Mouse (Mus musculus): ENCODE data around the gene Olfr689. TPM values are rescaled to one million over a fixed set of nuclear protein-coding genes. Genes with fewer than 3 reads are reported as not detected.
"Not testable (repeated sequence)": the region's sequence is repeated elsewhere in the genome, so short reads cannot be mapped to it uniquely, and the experiment has no call there.

Olfr689 gene
- total RNA-seq (2017) = not detected in 2 replicates

- ATAC-seq (replicated peaks in 1 of 2; ENCODE audit: insufficient read depth in 1 of 2, low FRiP score in 2 of 2, low TSS enrichment in 1 of 2, low read depth in 1 of 2, poor library complexity in 2 of 2, severe bottlenecking in 2 of 2) = no peak
Measured at GRCm38 (mm10) chr7:105310865-105311264, at the start of gene Olfr689. TSS of gene Olfr689 (plus strand) at chr7:105311165.

- no peak for ATAC-seq (replicated peaks in 1 of 2; ENCODE audit: insufficient read depth in 1 of 2, low FRiP score in 2 of 2, low TSS enrichment in 1 of 2, low read depth in 1 of 2, poor library complexity in 2 of 2, severe bottlenecking in 2 of 2)
Measured at GRCm38 (mm10) chr7:105272426-105272825, 38.5 kb upstream of the Olfr689 start.

- ATAC-seq (replicated peaks in 1 of 2; ENCODE audit: insufficient read depth in 1 of 2, low FRiP score in 2 of 2, low TSS enrichment in 1 of 2, low read depth in 1 of 2, poor library complexity in 2 of 2, severe bottlenecking in 2 of 2) = no peak
Measured at GRCm38 (mm10) chr7:105287795-105288194, 23.2 kb upstream of the Olfr689 start, which contains the start of gene Olfr688. TSS of gene Olfr688 (plus strand) at chr7:105288095.

GRCm38 (mm10) chr7:105290051-105290450 is 20.9 kb upstream of the Olfr689 start:
- ATAC-seq (replicated peaks in 1 of 2; ENCODE audit: insufficient read depth in 1 of 2, low FRiP score in 2 of 2, low TSS enrichment in 1 of 2, low read depth in 1 of 2, poor library complexity in 2 of 2, severe bottlenecking in 2 of 2) = no peak

- ATAC-seq (replicated peaks in 1 of 2; ENCODE audit: insufficient read depth in 1 of 2, low FRiP score in 2 of 2, low TSS enrichment in 1 of 2, low read depth in 1 of 2, poor library complexity in 2 of 2, severe bottlenecking in 2 of 2) = no peak
Measured at GRCm38 (mm10) chr7:105325302-105325701, 14.3 kb downstream of the Olfr689 start.

GRCm38 (mm10) chr7:105334004-105334403 is 23.0 kb downstream of the Olfr689 start, which contains the start of gene Olfr690:
TSS of gene Olfr690 (minus strand) at chr7:105334104.
- no peak for ATAC-seq (replicated peaks in 1 of 2; ENCODE audit: insufficient read depth in 1 of 2, low FRiP score in 2 of 2, low TSS enrichment in 1 of 2, low read depth in 1 of 2, poor library complexity in 2 of 2, severe bottlenecking in 2 of 2)

GRCm38 (mm10) chr7:105342170-105342569 is 31.2 kb downstream of the Olfr689 start, which contains the start of gene Olfr691:
TSS of gene Olfr691 (minus strand) at chr7:105342270.
- ATAC-seq (replicated peaks in 1 of 2; ENCODE audit: insufficient read depth in 1 of 2, low FRiP score in 2 of 2, low TSS enrichment in 1 of 2, low read depth in 1 of 2, poor library complexity in 2 of 2, severe bottlenecking in 2 of 2) = no peak

- no peak for ATAC-seq (replicated peaks in 1 of 2; ENCODE audit: insufficient read depth in 1 of 2, low FRiP score in 2 of 2, low TSS enrichment in 1 of 2, low read depth in 1 of 2, poor library complexity in 2 of 2, severe bottlenecking in 2 of 2)
Measured at GRCm38 (mm10) chr7:105342752-105343151, 31.8 kb downstream of the Olfr689 start.

- ATAC-seq (replicated peaks in 1 of 2; ENCODE audit: insufficient read depth in 1 of 2, low FRiP score in 2 of 2, low TSS enrichment in 1 of 2, low read depth in 1 of 2, poor library complexity in 2 of 2, severe bottlenecking in 2 of 2) = not testable (repeated sequence)
Measured at GRCm38 (mm10) chr7:105356064-105356463, 45.1 kb downstream of the Olfr689 start.

GRCm38 (mm10) chr7:105356487-105356886 is 45.5 kb downstream of the Olfr689 start:
- not testable (repeated sequence) for ATAC-seq (replicated peaks in 1 of 2; ENCODE audit: insufficient read depth in 1 of 2, low FRiP score in 2 of 2, low TSS enrichment in 1 of 2, low read depth in 1 of 2, poor library complexity in 2 of 2, severe bottlenecking in 2 of 2)

- no peak for ATAC-seq (replicated peaks in 1 of 2; ENCODE audit: insufficient read depth in 1 of 2, low FRiP score in 2 of 2, low TSS enrichment in 1 of 2, low read depth in 1 of 2, poor library complexity in 2 of 2, severe bottlenecking in 2 of 2)
Measured at GRCm38 (mm10) chr7:105361713-105362112, 50.7 kb downstream of the Olfr689 start.

GRCm38 (mm10) chr7:105367268-105367667 is 56.3 kb downstream of the Olfr689 start:
- ATAC-seq (replicated peaks in 1 of 2; ENCODE audit: insufficient read depth in 1 of 2, low FRiP score in 2 of 2, low TSS enrichment in 1 of 2, low read depth in 1 of 2, poor library complexity in 2 of 2, severe bottlenecking in 2 of 2) = no peak

- ATAC-seq (replicated peaks in 1 of 2; ENCODE audit: insufficient read depth in 1 of 2, low FRiP score in 2 of 2, low TSS enrichment in 1 of 2, low read depth in 1 of 2, poor library complexity in 2 of 2, severe bottlenecking in 2 of 2) = no peak
Measured at GRCm38 (mm10) chr7:105367930-105368329, 57.0 kb downstream of the Olfr689 start, which contains the start of gene Olfr692. TSS of gene Olfr692 (plus strand) at chr7:105368230.

GRCm38 (mm10) chr7:105368521-105368920 is 57.6 kb downstream of the Olfr689 start:
- ATAC-seq (replicated peaks in 1 of 2; ENCODE audit: insufficient read depth in 1 of 2, low FRiP score in 2 of 2, low TSS enrichment in 1 of 2, low read depth in 1 of 2, poor library complexity in 2 of 2, severe bottlenecking in 2 of 2) = no peak

Other genes starting within 250 kb of the Olfr689 start
- gene Olfr678, start 246.7 kb upstream of the Olfr689 start, total RNA-seq (2017) = not detected in 2 replicates
- not detected in 2 replicates for gene Olfr679, start 230.0 kb upstream of the Olfr689 start, total RNA-seq (2017)
- gene Olfr680-ps1, start 218.3 kb upstream of the Olfr689 start, total RNA-seq (2017) = not detected in 2 replicates
- gene Olfr681, start 194.3 kb upstream of the Olfr689 start, total RNA-seq (2017) = not detected in 2 replicates
- not detected in 2 replicates for gene Olfr683, start 164.2 kb upstream of the Olfr689 start, total RNA-seq (2017)
- not detected in 2 replicates for gene Olfr684, start 147.5 kb upstream of the Olfr689 start, total RNA-seq (2017)
- not detected in 2 replicates for gene Olfr685, start 125.2 kb upstream of the Olfr689 start, total RNA-seq (2017)
- gene Olfr686, start 103.7 kb upstream of the Olfr689 start, total RNA-seq (2017) = not detected in 2 replicates
- not detected in 2 replicates for gene Olfr688, start 23.1 kb upstream of the Olfr689 start, total RNA-seq (2017)
- not detected in 2 replicates for gene Olfr690, start 22.9 kb downstream of the Olfr689 start, total RNA-seq (2017)
- not detected in 2 replicates for gene Olfr691, start 31.1 kb downstream of the Olfr689 start, total RNA-seq (2017)
- gene Olfr692, start 57.1 kb downstream of the Olfr689 start, total RNA-seq (2017) = not detected in 2 replicates
- not detected in 2 replicates for gene Gm5901, start 63.9 kb downstream of the Olfr689 start, total RNA-seq (2017)
- gene Fam160a2, start 88.9 kb downstream of the Olfr689 start, total RNA-seq (2017) = 13.2 and 15.8 TPM in 2 replicates
- not detected in 2 replicates for gene Cnga4, start 93.4 kb downstream of the Olfr689 start, total RNA-seq (2017)
- gene Cckbr, start 114.6 kb downstream of the Olfr689 start, total RNA-seq (2017) = not detected in 2 replicates
- 5.6 and 7.2 TPM in 2 replicates for gene Cavin3, start 171.1 kb downstream of the Olfr689 start, total RNA-seq (2017)
- gene Smpd1, start 243.2 kb downstream of the Olfr689 start, total RNA-seq (2017) = 11.0 and 17.9 TPM in 2 replicates

Measured in hematopoietic stem cell, adult 5-6 weeks (primary cell).